Mouse (Mus musculus): ENCODE results near the gene Urb1. TPM values are rescaled to one million over a fixed set of nuclear protein-coding genes. Genes with fewer than 3 reads are reported as not detected.
A peak's percentile ranks its signal among the peaks of the same experiment; 100 is the strongest.

Urb1 gene
- polyA plus RNA-seq, 1 experiment from 2014 or later: 17.7 TPM

DNA sequence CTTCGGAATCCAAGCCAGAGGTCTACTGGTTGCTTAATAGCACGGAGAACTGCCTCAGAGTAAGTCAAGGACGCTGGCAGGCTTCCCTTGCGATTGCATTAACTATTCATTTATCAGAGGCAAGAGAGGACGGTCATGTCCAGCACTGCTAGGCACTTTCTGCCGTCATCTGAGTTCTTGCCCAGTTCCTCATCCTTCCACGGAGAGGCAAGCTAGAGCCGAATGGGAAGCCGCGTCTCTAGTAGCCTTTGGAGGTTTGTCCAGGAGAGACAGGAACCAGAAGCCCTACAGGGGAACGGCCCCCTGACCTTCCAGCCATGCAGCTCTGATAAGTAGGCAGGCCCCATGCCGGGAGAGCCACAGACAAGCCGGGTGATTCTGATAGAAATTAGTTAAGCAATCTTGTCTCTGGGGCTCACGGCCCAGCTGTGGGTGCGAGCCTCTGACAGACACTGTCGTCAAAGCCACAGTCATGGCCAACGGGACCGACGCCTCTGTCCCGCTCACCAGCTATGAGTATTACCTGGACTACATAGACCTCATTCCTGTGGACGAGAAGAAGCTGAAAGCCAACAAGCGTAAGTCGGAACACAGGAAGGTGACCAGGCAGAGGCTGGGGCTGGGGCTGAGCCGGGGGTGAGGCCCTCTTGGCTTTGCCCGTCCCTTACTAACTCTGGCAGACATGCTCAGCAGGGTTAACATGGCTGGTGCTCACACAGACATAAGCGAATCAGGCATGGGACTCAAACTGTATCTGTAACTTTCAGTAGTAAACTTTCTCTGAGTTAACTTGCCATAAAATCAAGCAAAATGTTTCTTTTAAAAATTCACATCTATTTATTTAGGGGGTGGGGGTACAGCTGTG lies 71.9 kb downstream of the Urb1 start, which contains the start of gene Mrap:
Gene Mrap, plus strand, starts transcription at position 116 of the 865 bp plus-strand sequence.
- Histone ChIP-seq H3K36me3 (ENCODE audit: control insufficient read depth, insufficient read depth, low read length) (no peaks in the 10 kb centered on the region), H3K4me2 (peak within 1 kb of the TSS; percentile 63), H3K4me3 (ENCODE audit: low read depth, low read length) (peak within 1 kb of the TSS; percentile 56), H3K4me1 (replicated peaks; ENCODE audit: control insufficient read depth, insufficient read depth, low read length) (peaks cover 30% of the 10 kb centered on the region), H3K27ac (ENCODE audit: low read depth, low read length) (peak within 1 kb of the TSS; percentile 91), H3K27me3 (replicated peaks; ENCODE audit: control insufficient read depth, insufficient read depth, low read length) (no peaks in the 10 kb centered on the region), H3K9me3 (ENCODE audit: control insufficient read depth, low read length) (no peaks in the 10 kb centered on the region), H3K9ac (ENCODE audit: low read depth, low read length) (peak within 1 kb of the TSS; percentile 69)
- ATAC-seq (replicated peaks; ENCODE audit: low FRiP score) (peak; percentile 89), DNase-seq (ENCODE audit: low spot score) (peak; percentile 63)
- WGBS: 39% methylated on average over 26 of the region's 26 CpGs

GRCm38 (mm10) chr16:90736672-90737270 lies 73.4 kb downstream of the Urb1 start:
- 51% methylated on average over 10 of the region's 10 CpGs for WGBS

GRCm38 (mm10) chr16:90735611-90736010 lies 74.6 kb downstream of the Urb1 start:
- Histone ChIP-seq H3K27me3 (replicated peaks; ENCODE audit: control insufficient read depth, insufficient read depth, low read length) (no peaks in the 10 kb centered on the region), H3K4me2 (no peak overlapping the region), H3K36me3 (ENCODE audit: control insufficient read depth, insufficient read depth, low read length) (no peaks in the 10 kb centered on the region), H3K27ac (ENCODE audit: low read depth, low read length) (no peak overlapping the region), H3K9ac (ENCODE audit: low read depth, low read length) (no peak overlapping the region), H3K4me1 (replicated peaks; ENCODE audit: control insufficient read depth, insufficient read depth, low read length) (peaks cover 14% of the 10 kb centered on the region), H3K9me3 (ENCODE audit: control insufficient read depth, low read length) (peaks cover 2% of the 10 kb centered on the region; the same call in 1 of the 2 replicates), H3K4me3 (ENCODE audit: low read depth, low read length) (no peak overlapping the region)
- ATAC-seq (replicated peaks; ENCODE audit: low FRiP score) (no peak), DNase-seq (ENCODE audit: low spot score) (no peak)
- 63% methylated on average over 4 of the region's 4 CpGs for WGBS

More at GRCm38 (mm10) chr16:90736672-90737270, 73.4 kb downstream of the Urb1 start:
- Histone ChIP-seq H3K4me1 (replicated peaks; ENCODE audit: control insufficient read depth, insufficient read depth, low read length) (peaks cover 21% of the 10 kb centered on the region), H3K9me3 (ENCODE audit: control insufficient read depth, low read length) (no peaks in the 10 kb centered on the region), H3K4me3 (ENCODE audit: low read depth, low read length) (no peak overlapping the region), H3K36me3 (ENCODE audit: control insufficient read depth, insufficient read depth, low read length) (no peaks in the 10 kb centered on the region), H3K9ac (ENCODE audit: low read depth, low read length) (peak overlapping the region; percentile 15; the same call in 1 of the 2 replicates), H3K27me3 (replicated peaks; ENCODE audit: control insufficient read depth, insufficient read depth, low read length) (no peaks in the 10 kb centered on the region), H3K27ac (ENCODE audit: low read depth, low read length) (peak overlapping the region; percentile 40; the same call in 1 of the 2 replicates), H3K4me2 (no peak overlapping the region)
- ATAC-seq (replicated peaks; ENCODE audit: low FRiP score) (0 out of 2 replicates have a peak, but pooled peaks have one; percentile 6), DNase-seq (ENCODE audit: low spot score) (no peak)

- Histone ChIP-seq H3K36me3 (ENCODE audit: control insufficient read depth, insufficient read depth, low read length) (no peaks in the 10 kb centered on the region; the same call in 1 of the 2 replicates), H3K27me3 (replicated peaks; ENCODE audit: control insufficient read depth, insufficient read depth, low read length) (no peaks in the 10 kb centered on the region), H3K4me2 (peak within 1 kb of the TSS; percentile 93), H3K9me3 (ENCODE audit: control insufficient read depth, low read length) (peaks cover 2% of the 10 kb centered on the region; the same call in 1 of the 2 replicates), H3K4me1 (replicated peaks; ENCODE audit: control insufficient read depth, insufficient read depth, low read length) (peaks cover 9% of the 10 kb centered on the region), H3K9ac (ENCODE audit: low read depth, low read length) (peak within 1 kb of the TSS; percentile 91), H3K4me3 (ENCODE audit: low read depth, low read length) (peak within 1 kb of the TSS; percentile 98), H3K27ac (ENCODE audit: low read depth, low read length) (peak within 1 kb of the TSS; percentile 54; the same call in 1 of the 2 replicates)
- DNase-seq (ENCODE audit: low spot score) (peak; percentile 94), ATAC-seq (replicated peaks; ENCODE audit: low FRiP score) (peak; percentile 94)
- WGBS: 2% methylated on average over 53 of the region's 53 CpGs
Measured at GRCm38 (mm10) chr16:90727233-90728115, 82.7 kb downstream of the Urb1 start, which contains the start of gene Mis18a. Mis18a (minus strand) TSS chr16:90727404.

DNA sequence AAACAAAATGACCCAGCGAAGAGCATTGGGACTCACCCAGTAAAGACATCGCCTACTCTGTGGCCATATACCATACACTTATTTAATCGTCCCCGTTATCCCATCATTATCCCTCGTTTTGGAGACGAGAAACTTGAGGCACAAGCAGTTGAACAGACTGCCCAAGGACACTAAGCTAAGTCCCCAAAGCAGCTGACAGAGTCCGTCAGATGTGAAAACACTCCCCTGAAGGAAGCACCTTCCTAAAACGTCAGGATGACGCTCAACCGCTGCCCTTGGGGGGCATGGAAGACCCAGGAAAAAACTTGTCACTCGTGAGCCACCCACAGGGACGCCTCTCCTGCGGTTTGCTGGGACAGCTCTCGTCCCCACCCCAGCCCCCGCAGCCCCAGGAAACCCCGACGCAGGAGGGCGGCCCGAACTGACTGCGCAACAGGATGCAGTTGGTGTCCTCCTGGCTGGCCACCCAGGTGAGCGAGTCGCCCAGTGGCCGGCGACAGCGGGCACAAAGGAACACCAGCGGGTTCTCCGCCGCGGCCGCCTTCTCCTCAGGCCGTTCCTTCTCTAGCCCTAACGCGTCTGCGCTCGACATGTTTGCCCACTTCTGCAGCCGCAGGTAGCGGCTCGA lies 83.5 kb downstream of the Urb1 start:
- Histone ChIP-seq H3K9ac (ENCODE audit: low read depth, low read length) (peak overlapping the region; percentile 91), H3K9me3 (ENCODE audit: control insufficient read depth, low read length) (peaks cover 2% of the 10 kb centered on the region; the same call in 1 of the 2 replicates), H3K27me3 (replicated peaks; ENCODE audit: control insufficient read depth, insufficient read depth, low read length) (no peaks in the 10 kb centered on the region), H3K4me2 (peak overlapping the region; percentile 93), H3K36me3 (ENCODE audit: control insufficient read depth, insufficient read depth, low read length) (peaks cover 4% of the 10 kb centered on the region; the same call in 1 of the 2 replicates), H3K27ac (ENCODE audit: low read depth, low read length) (peak overlapping the region; percentile 54; the same call in 1 of the 2 replicates), H3K4me1 (replicated peaks; ENCODE audit: control insufficient read depth, insufficient read depth, low read length) (peaks cover 9% of the 10 kb centered on the region), H3K4me3 (ENCODE audit: low read depth, low read length) (peak overlapping the region; percentile 98)
- WGBS: 5% methylated on average over 38 of the region's 38 CpGs
- ATAC-seq (replicated peaks; ENCODE audit: low FRiP score) (peak; percentile 54), DNase-seq (ENCODE audit: low spot score) (no peak)

- Histone ChIP-seq H3K36me3 (ENCODE audit: control insufficient read depth, insufficient read depth, low read length) (peaks cover 19% of the 10 kb centered on the region; the same call in 1 of the 2 replicates), H3K4me2 (no peak overlapping the region), H3K4me3 (ENCODE audit: low read depth, low read length) (no peak overlapping the region), H3K9ac (ENCODE audit: low read depth, low read length) (no peak overlapping the region), H3K9me3 (ENCODE audit: control insufficient read depth, low read length) (no peaks in the 10 kb centered on the region), H3K27me3 (replicated peaks; ENCODE audit: control insufficient read depth, insufficient read depth, low read length) (no peaks in the 10 kb centered on the region), H3K27ac (ENCODE audit: low read depth, low read length) (no peak overlapping the region), H3K4me1 (replicated peaks; ENCODE audit: control insufficient read depth, insufficient read depth, low read length) (peaks cover 9% of the 10 kb centered on the region)
- DNase-seq (ENCODE audit: low spot score) (no peak), ATAC-seq (replicated peaks; ENCODE audit: low FRiP score) (no peak)
- WGBS: 91% methylated on average over 4 of the region's 4 CpGs
Measured at GRCm38 (mm10) chr16:90724051-90724450, 86.2 kb downstream of the Urb1 start.

DNA sequence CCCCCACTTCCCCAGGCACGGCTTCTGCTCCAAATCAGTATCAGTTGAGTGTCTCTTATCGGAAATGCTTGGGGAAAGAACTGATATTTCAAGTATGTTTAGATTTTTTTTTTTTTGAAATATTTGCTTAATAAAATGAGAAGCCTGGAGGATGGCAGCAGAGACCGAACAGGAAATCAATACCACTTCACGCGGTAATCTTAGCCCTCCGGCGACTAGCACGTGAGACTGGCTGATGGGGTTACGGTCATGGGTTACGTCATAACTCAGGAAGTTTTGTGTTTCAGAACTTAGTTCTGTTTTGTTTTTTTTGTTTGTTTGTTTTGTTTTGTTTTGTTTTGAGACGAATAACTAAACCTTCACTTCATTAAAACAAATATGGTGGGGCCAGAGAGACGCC lies 99.9 kb downstream of the Urb1 start:
- H3K36me3 ChIP-seq (ENCODE audit: control insufficient read depth, insufficient read depth, low read length): no peaks in the 10 kb centered on the region
- WGBS: 72% methylated on average over 12 of the region's 12 CpGs
- no peak overlapping the region for H3K4me3 ChIP-seq (ENCODE audit: low read depth, low read length)
- DNase-seq (ENCODE audit: low spot score) (no peak), ATAC-seq (replicated peaks; ENCODE audit: low FRiP score) (no peak)
- H3K27ac ChIP-seq (ENCODE audit: low read depth, low read length): no peak overlapping the region
- H3K4me2 ChIP-seq: no peak overlapping the region
- peaks cover 6% of the 10 kb centered on the region for H3K27me3 ChIP-seq (replicated peaks; ENCODE audit: control insufficient read depth, insufficient read depth, low read length)
- H3K9ac ChIP-seq (ENCODE audit: low read depth, low read length): no peak overlapping the region
- no peaks in the 10 kb centered on the region; the same call in none of the 2 replicates for H3K4me1 ChIP-seq (replicated peaks; ENCODE audit: control insufficient read depth, insufficient read depth, low read length)
- H3K9me3 ChIP-seq (ENCODE audit: control insufficient read depth, low read length): no peaks in the 10 kb centered on the region

Data from liver, embryonic 11.5 days (tissue).